Mouse (Mus musculus): ENCODE measurements around the gene Gnrhr.
A peak's percentile ranks its signal among the peaks of the same experiment; 100 is the strongest.

The Gnrhr gene

DNA sequence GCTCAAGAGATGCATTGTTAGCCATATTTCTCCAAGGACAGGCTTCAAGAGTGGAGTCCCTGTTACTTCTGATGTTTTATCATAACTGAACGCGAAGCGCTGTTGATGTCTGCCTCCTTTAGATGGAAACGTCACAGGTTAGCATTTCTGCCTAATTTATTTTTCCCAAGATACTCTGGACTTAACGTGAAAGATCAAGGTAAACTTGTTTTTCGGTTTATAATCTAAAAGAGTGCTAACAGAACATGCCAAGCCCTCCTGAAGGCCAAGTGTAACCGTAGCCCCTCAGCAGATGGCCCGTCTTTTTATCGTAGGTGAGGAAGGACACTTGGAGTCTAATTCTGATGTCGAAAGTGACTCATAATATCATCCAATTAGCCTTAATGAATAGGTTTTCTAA lies at the start of gene Gnrhr:
Gene Gnrhr, minus strand, starts transcription at position 101 of the 400 bp plus-strand sequence.
- no peak for DNase-seq (ENCODE audit: low read depth, low spot score)

DNA sequence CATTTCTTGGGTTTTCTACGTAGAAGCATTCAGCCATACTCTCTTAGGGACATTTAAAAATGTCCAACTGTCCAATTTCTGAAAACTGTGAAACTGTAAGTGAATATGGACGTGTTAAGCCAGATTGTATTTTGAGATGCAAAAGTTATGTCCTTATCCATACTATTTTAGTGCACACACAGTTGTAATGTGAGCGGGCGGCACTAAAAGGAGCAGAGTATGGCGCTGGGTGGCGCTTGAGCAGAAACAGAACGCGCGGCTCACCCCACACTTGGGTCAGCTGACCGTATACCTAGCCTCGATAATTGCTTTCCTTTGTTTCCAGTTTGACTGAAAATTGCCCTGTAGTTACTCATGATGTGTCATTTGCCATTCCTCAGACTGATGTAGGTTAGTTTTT lies 48.9 kb upstream of the Gnrhr start:
- DNase-seq (ENCODE audit: low read depth, low spot score): no peak

DNA sequence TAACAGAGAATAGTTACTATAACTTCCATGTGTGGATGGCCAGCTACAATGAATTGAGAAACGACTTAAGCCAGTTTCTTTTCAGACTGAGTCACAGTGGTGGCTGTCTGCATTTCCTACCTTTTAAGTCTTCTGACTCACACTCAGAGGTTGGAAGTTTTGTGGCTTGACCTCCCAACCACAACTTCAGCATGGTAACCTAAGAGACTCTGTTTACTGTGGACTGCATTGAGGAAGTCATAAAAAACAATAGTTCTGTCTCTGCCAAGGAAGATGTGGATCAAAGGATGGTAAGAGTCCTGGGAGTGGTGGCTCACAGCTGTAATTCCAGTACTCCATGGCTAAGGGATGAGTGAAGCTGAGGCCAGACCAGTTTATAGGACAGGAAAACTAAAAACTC lies 47.2 kb upstream of the Gnrhr start:
- DNase-seq (ENCODE audit: low read depth, low spot score): no peak

DNA sequence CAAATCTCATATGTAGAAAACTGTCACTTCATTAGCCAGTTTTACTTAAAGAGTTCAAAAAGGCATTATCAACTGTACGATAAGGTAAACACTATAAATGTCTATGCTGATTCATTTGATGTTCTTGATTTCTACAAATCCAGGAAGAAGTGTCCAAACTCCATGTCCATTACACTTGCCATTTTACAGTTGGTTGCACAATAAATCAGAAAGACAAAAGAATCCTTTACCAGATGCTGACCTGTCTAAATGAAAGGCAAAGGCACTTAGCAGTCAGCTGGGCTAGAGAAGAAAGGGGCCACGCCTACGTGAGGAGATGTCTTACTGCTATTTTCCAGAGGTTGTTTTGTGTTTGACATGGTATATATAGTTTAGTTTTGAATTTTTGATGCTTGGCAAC lies 46.6 kb upstream of the Gnrhr start:
- peak; percentile 10 for DNase-seq (ENCODE audit: low read depth, low spot score)

DNA sequence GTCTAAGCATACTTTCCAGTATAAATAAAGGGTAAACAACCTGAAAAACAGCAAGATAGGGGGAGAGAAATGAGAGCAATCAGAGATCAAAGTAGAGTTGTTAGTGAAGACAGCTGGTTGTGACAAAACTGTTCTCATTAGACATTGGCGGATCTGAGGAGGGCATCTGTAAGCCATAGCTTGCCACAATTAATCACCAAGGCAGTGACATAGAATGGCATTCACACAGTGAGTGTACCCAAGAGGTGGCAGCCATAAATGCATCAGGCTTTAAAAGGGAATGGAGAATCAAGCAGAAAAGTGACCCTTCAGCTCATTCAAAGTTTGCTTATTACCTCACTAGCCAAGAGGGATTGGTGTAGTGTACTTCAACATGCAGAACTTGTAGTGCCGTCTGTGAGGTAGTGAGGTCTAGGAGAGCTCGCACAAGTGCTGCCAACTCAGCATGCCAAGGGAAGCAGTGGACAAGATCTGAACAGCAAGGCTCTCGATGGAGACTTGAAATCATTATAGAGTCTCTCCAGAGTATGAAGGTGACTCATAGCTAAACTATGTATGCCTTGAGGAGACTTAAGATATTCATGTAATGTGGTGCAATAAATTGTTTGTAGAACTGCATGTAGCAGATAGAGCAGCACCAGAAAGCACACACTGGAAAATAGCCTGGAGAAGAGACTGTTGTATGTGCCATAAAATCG lies 29.6 kb upstream of the Gnrhr start:
- no peak for DNase-seq (ENCODE audit: low read depth, low spot score)

DNA sequence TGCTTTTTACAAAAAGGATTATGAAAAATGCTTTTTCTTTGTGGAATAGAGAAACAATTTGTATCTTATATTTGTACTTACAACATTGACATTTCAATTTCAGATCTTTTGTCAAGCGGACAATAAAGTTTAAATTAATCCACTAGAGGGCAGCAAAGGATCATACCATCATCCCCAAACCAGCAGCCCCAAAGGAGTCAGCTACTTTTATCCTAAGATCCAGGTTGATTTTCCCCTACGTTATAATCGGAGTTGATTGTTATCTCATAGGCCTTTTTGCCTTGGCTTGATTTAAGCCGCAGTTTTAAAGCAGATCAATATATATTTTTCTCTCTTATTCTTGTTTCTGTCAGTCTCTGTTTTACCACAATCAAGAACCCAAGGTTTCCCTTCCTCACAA lies 6.3 kb downstream of the Gnrhr start:
- DNase-seq (ENCODE audit: low read depth, low spot score): peak; percentile 68

DNA sequence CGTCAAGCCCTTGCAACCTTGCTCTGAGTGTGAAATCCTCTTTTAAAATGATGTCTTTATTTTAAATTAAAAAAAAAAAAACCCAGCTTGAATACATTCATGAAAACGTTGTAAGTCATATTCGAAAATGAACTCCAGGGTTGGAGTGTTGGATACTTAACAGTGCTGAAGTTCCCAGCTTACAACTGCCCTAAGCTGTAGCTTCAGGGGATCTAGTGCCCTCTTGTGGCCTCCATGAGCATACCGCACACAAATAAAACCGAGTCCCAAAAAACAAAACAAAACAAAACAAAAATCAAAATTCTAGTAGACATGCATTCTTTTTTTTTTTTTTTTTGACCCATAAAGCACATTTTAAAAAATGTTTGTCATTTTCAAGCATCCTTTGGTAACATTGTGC lies 6.9 kb downstream of the Gnrhr start:
- peak; percentile 80 for DNase-seq (ENCODE audit: low read depth, low spot score)

DNA sequence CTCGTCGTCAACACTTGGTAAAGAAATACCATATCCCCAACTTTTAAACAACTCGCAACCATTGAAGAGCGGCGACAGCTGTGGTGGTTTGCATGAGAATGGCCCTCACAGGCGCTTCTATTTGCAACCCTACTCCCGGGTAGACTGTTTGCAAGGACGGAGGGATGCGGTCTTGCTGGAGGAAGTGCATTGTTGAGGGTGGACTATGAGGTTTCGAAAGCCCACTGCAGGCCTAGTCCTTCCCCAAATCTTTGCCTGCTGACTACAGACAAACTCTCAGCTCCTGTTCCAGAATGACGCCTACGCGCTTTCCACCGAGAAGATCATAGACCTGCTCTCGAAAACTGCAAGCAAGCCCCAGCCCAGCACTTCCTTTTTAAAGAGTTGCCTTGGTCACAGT lies 7.4 kb downstream of the Gnrhr start:
- no peak for DNase-seq (ENCODE audit: low read depth, low spot score)

DNA sequence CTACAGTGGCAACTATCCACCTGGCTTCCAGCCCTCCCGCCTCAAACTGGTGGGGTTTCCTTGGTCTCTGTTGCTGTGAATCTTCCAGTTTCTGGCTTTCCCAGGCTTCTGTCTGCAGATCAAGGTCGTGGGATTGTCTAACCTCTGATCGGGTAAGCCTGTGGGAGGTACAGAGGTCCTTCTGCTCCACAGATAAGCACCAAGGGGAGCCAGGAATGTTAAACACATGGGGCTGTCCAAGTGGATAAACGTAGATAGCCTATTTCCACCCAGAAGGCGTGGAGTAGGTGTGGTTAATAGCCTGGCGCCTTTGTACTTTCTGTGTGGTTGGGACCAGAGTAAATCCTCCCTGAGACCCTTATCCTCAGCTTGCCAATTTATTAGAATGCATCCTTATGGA lies 10.3 kb downstream of the Gnrhr start:
- peak; percentile 55 for DNase-seq (ENCODE audit: low read depth, low spot score)

DNA sequence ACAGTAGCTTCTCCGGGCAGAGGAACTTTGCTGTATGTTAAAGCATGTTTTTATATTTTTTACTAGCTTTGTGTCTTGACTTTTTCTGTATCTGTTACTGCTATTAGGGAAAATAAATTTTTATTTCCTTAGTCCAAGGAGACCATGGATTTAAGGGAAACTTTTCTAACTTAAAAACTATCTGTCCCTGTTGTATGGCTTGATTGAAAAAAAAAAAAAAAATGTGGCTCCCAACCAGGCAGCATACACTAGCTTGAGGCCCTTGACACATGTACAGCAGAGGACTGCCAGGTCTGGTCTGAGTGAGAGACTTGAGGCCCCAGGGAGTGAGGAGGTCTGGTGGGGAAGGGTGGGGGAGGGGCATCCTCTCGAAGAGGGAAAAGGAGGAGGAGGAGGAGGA lies 23.9 kb downstream of the Gnrhr start:
- peak; percentile 22 for DNase-seq (ENCODE audit: low read depth, low spot score)

DNA sequence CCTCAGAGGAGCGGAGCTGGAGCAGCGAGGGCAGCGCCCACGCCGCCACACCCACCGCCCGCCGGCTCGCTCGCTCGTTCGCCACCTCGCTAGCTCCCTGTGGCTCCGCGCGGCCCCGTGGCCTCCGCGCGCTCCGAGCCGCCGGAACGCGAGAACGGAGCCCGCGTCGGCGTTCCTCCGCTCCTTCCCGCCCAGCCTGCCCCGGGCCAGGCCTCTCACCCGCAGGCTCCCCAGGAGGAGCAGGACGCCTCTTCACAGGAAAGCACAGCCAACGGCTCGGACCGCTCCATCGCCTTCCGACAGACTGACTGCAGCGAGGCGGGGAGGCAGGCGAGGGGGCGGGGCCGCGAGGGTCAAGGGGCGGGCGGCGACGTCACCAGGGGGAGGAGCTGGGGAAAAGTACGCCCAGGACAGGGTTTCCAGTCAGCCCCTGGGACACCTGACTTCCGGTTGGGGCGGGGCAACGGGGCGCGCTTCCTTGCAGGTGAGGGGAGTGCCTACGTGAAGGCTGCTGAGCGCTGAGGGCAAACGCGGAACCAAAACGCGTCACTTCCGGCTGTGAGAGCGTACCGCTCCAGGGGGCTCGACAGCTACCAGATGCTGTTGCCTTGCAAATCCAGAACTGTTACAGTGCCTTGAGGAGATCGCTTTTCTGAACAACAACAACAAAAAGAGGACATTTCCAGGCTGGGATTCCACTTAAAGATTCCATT lies 25.1 kb downstream of the Gnrhr start, which contains the start of gene Uba6:
Gene Uba6, minus strand, starts transcription at position 355 of the 713 bp plus-strand sequence.
- peak; percentile 99 for DNase-seq (ENCODE audit: low read depth, low spot score)

DNA sequence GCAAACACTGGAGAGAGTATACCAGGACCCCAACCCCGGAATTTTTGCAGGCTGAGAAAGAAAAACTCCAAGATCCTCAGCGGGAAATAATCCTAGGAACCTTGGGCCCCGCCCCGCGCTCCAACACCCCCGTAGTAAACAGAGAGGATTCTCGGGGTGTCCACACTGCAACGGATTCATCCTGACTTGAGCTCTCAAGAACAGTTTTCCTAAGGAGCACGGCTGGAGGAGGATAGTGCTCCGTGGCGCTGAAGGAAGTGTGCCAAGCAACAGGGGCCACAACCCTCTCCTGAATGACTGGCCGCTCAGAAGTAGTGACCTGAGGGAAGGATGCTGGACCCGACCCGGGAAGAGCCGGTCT lies 25.6 kb downstream of the Gnrhr start:
- DNase-seq (ENCODE audit: low read depth, low spot score): no peak
